Mouse (Mus musculus) fat pad, adult 2 months (tissue): ENCODE data around the gene Igfals.

Experiments
- DNase-seq: peaks from one replicate; pipeline ENCODE4 v3.0.0-alpha.2; 2011; ENCODE audit warnings: low read depth, low spot score; ENCODE audit errors: extremely low read depth

Igfals gene

GRCm38 (mm10) chr17:24865776-24866175, at the start of gene Igfals:
Gene Igfals (plus strand): TSS chr17:24865997.
- DNase-seq = no peak

- no peak for DNase-seq
Measured at GRCm38 (mm10) chr17:24817503-24817902, 48.3 kb upstream of the Igfals start.

GRCm38 (mm10) chr17:24818172-24818571, 47.6 kb upstream of the Igfals start:
- no peak for DNase-seq

GRCm38 (mm10) chr17:24819469-24819868, 46.3 kb upstream of the Igfals start:
- DNase-seq = no peak

- no peak for DNase-seq
Measured at GRCm38 (mm10) chr17:24821351-24822280, 44.2 kb upstream of the Igfals start.

- no peak for DNase-seq
Measured at GRCm38 (mm10) chr17:24839842-24840241, 26.0 kb upstream of the Igfals start, which contains the start of gene Hagh. Gene Hagh (plus strand): TSS chr17:24840143.

- no peak for DNase-seq
Measured at GRCm38 (mm10) chr17:24840341-24840740, 25.5 kb upstream of the Igfals start.

GRCm38 (mm10) chr17:24841133-24841532, 24.7 kb upstream of the Igfals start:
- DNase-seq = no peak

- no peak for DNase-seq
Measured at GRCm38 (mm10) chr17:24842631-24843030, 23.2 kb upstream of the Igfals start.

- no peak for DNase-seq
Measured at GRCm38 (mm10) chr17:24844525-24844924, 21.3 kb upstream of the Igfals start.

GRCm38 (mm10) chr17:24847386-24847785, 18.4 kb upstream of the Igfals start:
- no peak for DNase-seq

GRCm38 (mm10) chr17:24848600-24849031, 17.2 kb upstream of the Igfals start:
- DNase-seq = no peak

- no peak for DNase-seq
Measured at GRCm38 (mm10) chr17:24849733-24850064, 16.1 kb upstream of the Igfals start.

GRCm38 (mm10) chr17:24850065-24850772, 15.6 kb upstream of the Igfals start, which contains the start of gene Fahd1:
Gene Fahd1 (minus strand): TSS chr17:24850364.
- peak; percentile 70 for DNase-seq

GRCm38 (mm10) chr17:24850773-24851127, 15.0 kb upstream of the Igfals start:
- no peak for DNase-seq

GRCm38 (mm10) chr17:24851381-24852125, 14.2 kb upstream of the Igfals start:
- no peak for DNase-seq

- DNase-seq = no peak
Measured at GRCm38 (mm10) chr17:24855838-24856464, 9.8 kb upstream of the Igfals start.

- no peak for DNase-seq
Measured at GRCm38 (mm10) chr17:24856589-24856988, 9.2 kb upstream of the Igfals start.

GRCm38 (mm10) chr17:24857831-24858470, 7.8 kb upstream of the Igfals start:
- no peak for DNase-seq

GRCm38 (mm10) chr17:24858967-24859366, 6.8 kb upstream of the Igfals start:
- no peak for DNase-seq
